Mouse (Mus musculus) olfactory bulb, adult 2 months (tissue): ENCODE data around the gene Yaf2.

Experiments used
- CTCF ChIP-seq: fragments of 200-500 bp; IDR thresholded peaks from 2 replicates; pipeline ENCODE4 v1.5.1; 2012; ENCODE audit warnings: low read depth, mild to moderate bottlenecking, low read length, moderate library complexity; ENCODE audit not compliant: insufficient read depth
- POLR2A ChIP-seq: fragments of 200-500 bp; IDR thresholded peaks from 2 replicates; pipeline ENCODE4 v1.6.1; 2012; ENCODE audit warnings: mild to moderate bottlenecking, low read depth, low read length, moderate library complexity; ENCODE audit not compliant: insufficient read depth

DNA sequence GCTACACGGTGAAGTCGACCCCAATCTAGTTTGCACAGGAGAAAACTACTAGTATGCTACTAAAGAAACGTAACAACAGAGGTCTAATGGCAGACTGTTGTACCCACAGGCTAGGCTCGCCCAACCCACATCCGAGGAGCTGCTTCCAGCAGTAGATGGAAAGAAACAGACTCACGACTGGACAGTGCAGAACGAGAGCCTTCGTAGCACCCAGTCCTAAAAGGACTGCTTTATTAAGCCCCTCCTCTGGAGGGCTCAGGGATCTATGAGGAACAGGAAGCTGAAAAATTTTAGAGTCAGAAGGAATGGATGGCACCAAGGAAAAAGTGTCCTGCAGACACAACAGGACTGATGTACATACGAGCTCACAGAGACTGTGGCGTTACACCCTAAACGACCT is 42.3 kb downstream of the Yaf2 start:
- TF ChIP-seq CTCF (no peak), POLR2A (no peak)
